Mouse (Mus musculus) embryonic fibroblast, embryonic 13.5 days (primary cell): ENCODE measurements around the gene Slc25a12.

ENCODE experiments used
- CTCF ChIP-seq: IDR thresholded peaks from 2 replicates; pipeline ENCODE4 v1.5.1; 2011; ENCODE audit warnings: mild to moderate bottlenecking, control low read depth, low read length, moderate library complexity, borderline replicate concordance; ENCODE audit not compliant: insufficient read depth
- POLR2A ChIP-seq: IDR thresholded peaks from 2 replicates; pipeline ENCODE4 v1.6.1; 2011; ENCODE audit warnings: low read depth, mild to moderate bottlenecking, control low read depth, low read length, moderate library complexity

DNA sequence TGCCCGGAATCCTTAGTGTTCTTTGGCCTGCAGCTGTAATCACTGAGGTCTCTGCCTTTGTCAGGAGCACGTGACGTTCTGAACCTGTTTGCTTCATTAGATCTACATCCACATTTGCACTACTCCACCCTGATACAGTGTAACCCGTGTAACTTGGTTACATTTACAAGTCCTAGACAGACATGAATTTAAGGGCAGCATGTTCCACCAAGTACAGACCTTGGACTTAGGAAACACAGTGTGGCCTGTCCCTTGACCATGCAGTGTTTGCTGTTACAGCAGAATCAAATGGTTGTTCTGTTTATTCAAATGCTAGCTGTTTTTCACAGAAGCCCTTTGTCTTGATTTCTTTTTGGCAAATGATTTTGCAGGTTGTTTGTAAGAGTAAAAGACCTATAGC lies 112.7 kb downstream of the Slc25a12 start:
- TF ChIP-seq CTCF (no peak), POLR2A (no peak)
